Mouse (Mus musculus) limb, embryonic 12.5 days (tissue): ENCODE measurements around the gene Ppa2. TPM values are rescaled to one million over a fixed set of nuclear protein-coding genes. Genes with fewer than 3 reads are reported as not detected.

Experiments
- ATAC-seq: fragments of 200-750 bp; cut with Nextera tagmentation; 2 replicates; pipeline ENCODE4 v1.8.0; 2017; ENCODE audit warnings: low read depth, moderate TSS enrichment; ENCODE audit not compliant: insufficient number of reproducible peaks, insufficient read depth, low FRiP score, low TSS enrichment
- H3K27ac ChIP-seq: fragments of 300-500 bp; sonication (generic); 2 replicates; pipeline ENCODE4 v1.5.1; 2016; ENCODE audit warnings: mild to moderate bottlenecking, moderate library complexity
- H3K27me3 ChIP-seq: fragments of 300-500 bp; sonication (generic); 2 replicates; pipeline ENCODE4 v1.6.1; 2016; ENCODE audit warnings: mild to moderate bottlenecking, moderate library complexity
- H3K36me3 ChIP-seq: fragments of 300-500 bp; sonication (generic); 2 replicates; pipeline ENCODE4 v1.6.1; 2016; ENCODE audit warnings: mild to moderate bottlenecking, moderate library complexity
- H3K4me1 ChIP-seq: fragments of 300-500 bp; sonication (generic); replicated peaks from 2 replicates; pipeline ENCODE4 v1.6.1; 2016
- H3K4me2 ChIP-seq: fragments of 300-500 bp; sonication (generic); 2 replicates; pipeline ENCODE4 v1.6.1; 2016; ENCODE audit warnings: mild to moderate bottlenecking, moderate library complexity
- H3K4me3 ChIP-seq: fragments of 300-500 bp; sonication (generic); replicated peaks from 2 replicates; pipeline ENCODE4 v1.5.1; 2016; ENCODE audit warnings: mild to moderate bottlenecking
- H3K9ac ChIP-seq: fragments of 300-500 bp; sonication (generic); replicated peaks from 2 replicates; pipeline ENCODE4 v1.6.1; 2016; ENCODE audit warnings: mild to moderate bottlenecking, moderate library complexity
- H3K9me3 ChIP-seq: fragments of 300-500 bp; sonication (generic); 2 replicates; pipeline ENCODE4 v1.6.1; 2016; ENCODE audit warnings: mild to moderate bottlenecking, moderate library complexity
- WGBS: fragments of 180-500 bp; shearing (Covaris S2); methylation state at CpG from one replicate; pipeline ENCODE4 v1.1.7; 2016; 5-methylcytosine and 5-hydroxymethylcytosine counted together
- polyA plus RNA-seq: library from polyadenylated mRNA; unstranded; fragments of >200 nt; fragmentation: Nextera tagmentation; extraction: Ambion mirVana; gene quantifications from 2 replicates; pipeline ENCODE4 v1.2.1, GENCODE M21; 2016

The Ppa2 gene
- polyA plus RNA-seq, 1 experiment from 2014 or later = 84.9 TPM

DNA sequence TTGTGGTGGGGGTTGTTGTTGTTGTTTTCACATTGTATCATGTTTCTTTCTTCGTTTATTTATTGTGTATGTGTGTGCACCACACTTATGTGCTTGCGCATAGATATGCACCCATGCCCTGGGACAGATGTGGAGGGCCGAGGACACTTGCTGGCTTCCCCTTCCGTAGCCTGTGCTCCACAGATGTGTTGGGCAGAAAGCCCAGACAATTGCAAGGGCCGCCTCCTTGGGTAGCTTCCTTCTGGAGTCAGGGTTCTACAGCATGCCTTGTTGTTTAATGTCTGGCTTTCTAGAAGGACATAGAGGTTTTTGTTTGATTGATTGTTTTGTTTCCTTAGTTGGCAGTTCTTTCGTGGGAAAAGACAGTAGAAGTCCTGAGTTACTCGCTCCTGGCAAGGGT is 37.6 kb downstream of the Ppa2 start:
- Histone ChIP-seq H3K9me3 (no peaks in the 10 kb centered on the region), H3K9ac (no peak overlapping the region), H3K27ac (no peak overlapping the region), H3K4me2 (no peak overlapping the region), H3K4me3 (no peak overlapping the region), H3K27me3 (no peaks in the 10 kb centered on the region), H3K36me3 (peaks cover 11% of the 10 kb centered on the region), H3K4me1 (no peaks in the 10 kb centered on the region)
- WGBS = 91% methylated on average over 7 of the region's 7 CpGs
- no peak for ATAC-seq

GRCm38 (mm10) chr3:133348847-133349246 is 38.9 kb downstream of the Ppa2 start:
- no peaks in the 10 kb centered on the region for H3K4me1 ChIP-seq
- no peak overlapping the region for H3K27ac ChIP-seq
- H3K9ac ChIP-seq = no peak overlapping the region
- no peak overlapping the region for H3K4me2 ChIP-seq
- H3K9me3 ChIP-seq = no peaks in the 10 kb centered on the region
- 90% methylated on average over 2 of the region's 2 CpGs for WGBS
- H3K4me3 ChIP-seq = no peak overlapping the region
- H3K27me3 ChIP-seq = no peaks in the 10 kb centered on the region
- peaks cover 11% of the 10 kb centered on the region for H3K36me3 ChIP-seq
- ATAC-seq = no peak

DNA sequence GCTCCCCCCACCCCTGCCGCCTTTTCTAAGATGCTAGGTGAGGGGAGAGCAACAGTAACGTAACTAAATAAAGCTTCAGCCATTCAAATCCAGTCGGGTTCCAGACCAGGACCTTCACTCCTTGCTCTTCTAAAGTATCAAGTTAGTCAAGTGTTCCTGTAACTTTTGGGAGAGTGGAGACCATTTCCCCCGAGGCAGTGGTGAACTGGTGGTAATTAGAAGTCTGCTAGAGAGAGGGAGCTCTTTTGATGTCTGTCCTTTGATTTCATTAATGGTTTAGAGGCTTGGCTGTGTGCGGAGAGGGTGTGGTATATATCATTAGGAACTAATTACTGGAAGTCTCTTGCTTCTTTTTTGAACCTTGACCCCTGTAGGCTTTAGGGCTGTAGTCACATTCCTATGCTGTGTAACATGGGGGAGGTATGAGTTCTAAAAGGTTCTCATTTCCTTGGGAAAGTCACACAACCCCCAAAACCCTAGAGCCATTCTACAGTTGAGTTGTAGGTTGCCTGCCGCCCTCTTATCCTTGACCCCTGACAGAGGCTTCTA is 47.6 kb downstream of the Ppa2 start:
- Histone ChIP-seq H3K4me1 (peaks cover 22% of the 10 kb centered on the region), H3K4me3 (no peak overlapping the region), H3K4me2 (no peak overlapping the region), H3K27ac (no peak overlapping the region), H3K9me3 (no peaks in the 10 kb centered on the region), H3K36me3 (no peaks in the 10 kb centered on the region), H3K9ac (no peak overlapping the region), H3K27me3 (no peaks in the 10 kb centered on the region)
- WGBS = 19% methylated on average over 6 of the region's 6 CpGs
- 0 out of 2 replicates have a peak, but pooled peaks have one; percentile 28 for ATAC-seq

DNA sequence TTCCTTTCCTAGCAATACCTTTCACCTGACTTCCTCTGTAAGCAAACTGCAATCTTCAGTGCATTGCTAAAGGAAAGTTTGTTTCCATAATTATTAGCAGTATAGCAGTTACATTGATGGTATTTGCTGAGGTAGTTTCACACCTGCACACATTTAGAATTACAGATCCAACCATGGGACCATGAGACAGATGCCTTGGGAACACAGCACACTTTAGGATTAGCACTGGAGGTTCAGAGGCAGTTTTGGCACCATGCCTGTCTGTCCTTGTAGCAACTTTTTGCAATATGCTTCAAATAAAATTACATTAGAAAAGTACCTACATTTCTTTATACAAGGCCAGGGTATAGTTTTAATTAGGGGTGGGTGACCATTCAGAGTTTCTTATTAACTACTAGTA is 48.1 kb downstream of the Ppa2 start:
- Histone ChIP-seq H3K4me2 (no peak overlapping the region), H3K27me3 (no peaks in the 10 kb centered on the region), H3K4me3 (no peak overlapping the region), H3K27ac (no peak overlapping the region), H3K36me3 (no peaks in the 10 kb centered on the region), H3K9me3 (no peaks in the 10 kb centered on the region), H3K4me1 (peaks cover 22% of the 10 kb centered on the region), H3K9ac (no peak overlapping the region)
- no peak for ATAC-seq

- Histone ChIP-seq H3K27ac (no peak overlapping the region), H3K27me3 (no peaks in the 10 kb centered on the region), H3K9ac (no peak overlapping the region), H3K9me3 (no peaks in the 10 kb centered on the region), H3K4me2 (no peak overlapping the region), H3K4me3 (no peak overlapping the region), H3K36me3 (no peaks in the 10 kb centered on the region), H3K4me1 (peaks cover 16% of the 10 kb centered on the region)
- 50% methylated on average over 1 of the region's 1 CpGs for WGBS
- ATAC-seq = no peak
Measured at GRCm38 (mm10) chr3:133361406-133361805, 51.5 kb downstream of the Ppa2 start.

GRCm38 (mm10) chr3:133364138-133364537 is 54.2 kb downstream of the Ppa2 start:
- no peak for ATAC-seq

DNA sequence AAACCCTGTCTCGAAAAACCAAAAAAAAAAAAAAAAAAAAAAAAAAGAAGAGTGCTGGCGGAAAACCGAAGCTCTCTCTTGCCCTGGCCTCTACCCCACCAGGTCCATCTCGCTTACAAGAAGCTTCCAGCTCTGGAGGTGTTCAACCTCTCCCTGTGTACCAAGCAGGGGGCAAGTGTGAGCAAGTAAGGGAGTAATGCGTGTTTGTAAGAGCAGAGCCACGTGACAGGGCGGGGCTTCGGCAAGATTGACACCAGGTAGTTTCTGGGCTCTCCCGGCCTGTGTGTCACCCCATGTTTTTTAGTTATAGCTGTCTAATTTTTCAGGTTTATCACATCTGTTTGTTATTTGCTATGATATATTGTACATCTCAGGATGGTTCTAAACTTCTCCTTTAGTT is 56.2 kb downstream of the Ppa2 start:
- H3K4me1 ChIP-seq = peaks cover 11% of the 10 kb centered on the region
- no peaks in the 10 kb centered on the region for H3K27me3 ChIP-seq
- no peak overlapping the region for H3K4me3 ChIP-seq
- no peaks in the 10 kb centered on the region; the same call in 1 of the 2 replicates for H3K36me3 ChIP-seq
- no peak overlapping the region for H3K4me2 ChIP-seq
- 79% methylated on average over 9 of the region's 9 CpGs for WGBS
- no peak for ATAC-seq
- no peaks in the 10 kb centered on the region for H3K9me3 ChIP-seq
- H3K27ac ChIP-seq = no peak overlapping the region
- no peak overlapping the region for H3K9ac ChIP-seq

More at GRCm38 (mm10) chr3:133364138-133364537, 54.2 kb downstream of the Ppa2 start:
- 57% methylated on average over 3 of the region's 3 CpGs for WGBS
- Histone ChIP-seq H3K4me2 (no peak overlapping the region), H3K4me1 (peaks cover 11% of the 10 kb centered on the region), H3K27me3 (no peaks in the 10 kb centered on the region), H3K4me3 (no peak overlapping the region), H3K9ac (no peak overlapping the region), H3K36me3 (no peaks in the 10 kb centered on the region), H3K9me3 (no peaks in the 10 kb centered on the region), H3K27ac (no peak overlapping the region)

DNA sequence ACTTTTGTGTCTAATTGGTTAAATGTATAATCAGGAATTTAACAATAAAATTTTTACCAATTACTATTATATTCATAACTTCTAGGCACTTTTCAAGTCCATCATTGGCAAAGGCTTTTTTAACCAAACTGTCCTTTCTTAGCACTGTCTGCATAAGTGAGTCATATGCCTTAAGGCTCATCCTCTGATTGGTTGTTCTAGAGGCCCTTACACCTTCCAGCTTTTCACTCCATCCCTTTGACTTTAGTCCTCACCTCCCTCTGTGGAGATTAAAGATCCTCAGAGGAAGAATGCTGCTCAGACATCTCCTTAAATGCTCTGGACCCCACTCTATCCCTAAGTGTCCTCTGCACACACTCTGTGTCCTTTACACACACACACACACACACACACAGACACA is 68.3 kb downstream of the Ppa2 start:
- Histone ChIP-seq H3K27me3 (no peaks in the 10 kb centered on the region), H3K27ac (no peak overlapping the region), H3K4me3 (no peak overlapping the region), H3K9ac (no peak overlapping the region), H3K36me3 (peaks cover 40% of the 10 kb centered on the region), H3K4me2 (no peak overlapping the region), H3K4me1 (no peaks in the 10 kb centered on the region), H3K9me3 (peaks cover 22% of the 10 kb centered on the region)
- ATAC-seq = no peak

GRCm38 (mm10) chr3:133379997-133380396 is 70.1 kb downstream of the Ppa2 start:
- H3K4me1 ChIP-seq = no peaks in the 10 kb centered on the region
- no peak overlapping the region for H3K9ac ChIP-seq
- H3K27ac ChIP-seq = no peak overlapping the region
- H3K4me2 ChIP-seq = no peak overlapping the region
- no peak overlapping the region for H3K4me3 ChIP-seq
- H3K36me3 ChIP-seq = peaks cover 36% of the 10 kb centered on the region
- peaks cover 22% of the 10 kb centered on the region for H3K9me3 ChIP-seq
- WGBS = 92% methylated on average over 1 of the region's 1 CpGs
- ATAC-seq = no peak
- no peaks in the 10 kb centered on the region for H3K27me3 ChIP-seq

- peaks cover 31% of the 10 kb centered on the region for H3K36me3 ChIP-seq
- H3K9ac ChIP-seq = no peak overlapping the region
- no peak overlapping the region for H3K4me3 ChIP-seq
- H3K27me3 ChIP-seq = no peaks in the 10 kb centered on the region
- H3K4me1 ChIP-seq = no peaks in the 10 kb centered on the region
- 89% methylated on average over 11 of the region's 11 CpGs for WGBS
- no peak for ATAC-seq
- H3K4me2 ChIP-seq = no peak overlapping the region
- no peak overlapping the region for H3K27ac ChIP-seq
- H3K9me3 ChIP-seq = peaks cover 22% of the 10 kb centered on the region
Measured at GRCm38 (mm10) chr3:133381519-133381918, 71.6 kb downstream of the Ppa2 start.

GRCm38 (mm10) chr3:133382147-133382546 is 72.2 kb downstream of the Ppa2 start:
- Histone ChIP-seq H3K4me3 (no peak overlapping the region), H3K4me2 (no peak overlapping the region), H3K4me1 (no peaks in the 10 kb centered on the region), H3K36me3 (peaks cover 26% of the 10 kb centered on the region), H3K27ac (no peak overlapping the region), H3K9ac (no peak overlapping the region), H3K27me3 (no peaks in the 10 kb centered on the region), H3K9me3 (peaks cover 22% of the 10 kb centered on the region)
- no peak for ATAC-seq
- 62% methylated on average over 9 of the region's 9 CpGs for WGBS

- no peak overlapping the region for H3K4me3 ChIP-seq
- H3K27ac ChIP-seq = no peak overlapping the region
- H3K4me1 ChIP-seq = no peaks in the 10 kb centered on the region
- H3K9me3 ChIP-seq = peaks cover 4% of the 10 kb centered on the region; the same call in 1 of the 2 replicates
- no peaks in the 10 kb centered on the region for H3K27me3 ChIP-seq
- ATAC-seq = 0 out of 2 replicates have a peak, but pooled peaks have one; percentile 29
- H3K9ac ChIP-seq = no peak overlapping the region; the same call in 1 of the 2 replicates
- WGBS = 52% methylated on average over 6 of the region's 6 CpGs
- peaks cover 6% of the 10 kb centered on the region for H3K36me3 ChIP-seq
- H3K4me2 ChIP-seq = no peak overlapping the region
Measured at GRCm38 (mm10) chr3:133384164-133384708, 74.3 kb downstream of the Ppa2 start.
